Mouse (Mus musculus): Measurements from ENCODE around the gene Col5a2. TPM values are rescaled to one million over a fixed set of nuclear protein-coding genes. Genes with fewer than 3 reads are reported as not detected.

Gene Col5a2
- not detected for total RNA-seq (2023)

DNA sequence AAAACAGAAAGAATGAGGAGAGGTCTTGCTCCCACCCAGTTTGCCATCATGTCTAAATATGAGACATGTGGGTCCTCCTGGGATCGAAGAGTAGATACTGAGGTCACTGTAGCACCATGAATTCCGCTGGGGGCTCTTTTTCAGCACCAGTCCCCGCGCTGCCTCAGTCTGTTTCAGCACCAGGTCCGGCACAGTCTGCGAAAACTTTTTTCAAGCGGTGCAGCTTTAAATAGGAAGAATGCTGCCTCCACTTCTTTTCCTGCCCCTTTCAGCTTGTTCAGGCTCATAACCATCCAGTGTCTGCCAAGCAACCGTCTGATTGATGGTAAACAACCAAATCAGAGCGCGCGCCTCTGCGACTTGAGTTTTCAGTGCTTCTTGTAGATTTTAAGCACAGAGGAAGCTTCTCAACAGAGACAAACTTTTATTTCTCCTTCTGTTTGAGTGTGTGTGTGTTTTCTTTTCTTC, at the start of gene Col5a2:
Col5a2 (minus strand) TSS at position 418 of the 468 bp plus-strand sequence.

Other genes with a start within 250 kb of the Col5a2 start
- under 1 TPM; 0.35 to 0.41 TPM for gene Col3a1, start 191.7 kb downstream of the Col5a2 start, total RNA-seq (2023)